Mouse (Mus musculus) B cell, adult 62 days (primary cell): ENCODE results near the gene Srsf3. TPM values are rescaled to one million over a fixed set of nuclear protein-coding genes. Genes with fewer than 3 reads are reported as not detected.

Experiments
- total RNA-seq: library from RNA; stranded (reverse); gene quantifications from 4 replicates; pipeline ENCODE4 v1.2.4, GENCODE M21; 2023

Srsf3 gene
- total RNA-seq = 518 to 567 TPM (median 548 TPM) in 4 replicates

GRCm38 (mm10) chr17:29032274-29033069 is at the start of gene Srsf3:
TSS of gene Srsf3 (plus strand) at chr17:29032628.

GRCm38 (mm10) chr17:29007641-29008325 is 24.6 kb upstream of the Srsf3 start, which contains the start of gene Stk38:
TSS of gene Stk38 (minus strand) at chr17:29007995.

GRCm38 (mm10) chr17:29090776-29091175 is 58.3 kb downstream of the Srsf3 start, which contains the start of gene Cdkn1a:
TSS of gene Cdkn1a (plus strand) at chr17:29090976.

Other genes with a start within 250 kb of the Srsf3 start
- 57.6 to 84.2 TPM (median 60.5 TPM) in 4 replicates for gene Brpf3, start 231.5 kb upstream of the Srsf3 start, total RNA-seq
- 0.12 to 0.18 TPM in 2 of 4 replicates, not detected in the others for gene Pnpla1, start 174.2 kb upstream of the Srsf3 start, total RNA-seq
- gene 4930539E08Rik, start 117.3 kb upstream of the Srsf3 start, total RNA-seq = 0.23 to 0.57 TPM in 2 of 4 replicates, not detected in the others
- gene Pxt1, start 88.8 kb upstream of the Srsf3 start, total RNA-seq = not detected in 4 replicates
- gene Kctd20, start 80.7 kb upstream of the Srsf3 start, total RNA-seq = 64.8 to 83.2 TPM (median 78.0 TPM) in 4 replicates
- 164 to 178 TPM (median 168 TPM) in 4 replicates for gene Stk38, start 24.6 kb upstream of the Srsf3 start, total RNA-seq
- 3.9 to 6.7 TPM (median 6.2 TPM) in 4 replicates for gene Cdkn1a, start 58.3 kb downstream of the Srsf3 start, total RNA-seq
- 0.15 to 1.1 TPM (median 0.50 TPM) in 3 of 4 replicates, not detected in the other for gene Rab44, start 81.5 kb downstream of the Srsf3 start, total RNA-seq
- 1.8 to 3.7 TPM (median 2.9 TPM) in 4 replicates for gene Cpne5, start 205.5 kb downstream of the Srsf3 start, total RNA-seq
- 16.2 to 21.0 TPM (median 18.3 TPM) in 4 replicates for gene Ppil1, start 231.6 kb downstream of the Srsf3 start, total RNA-seq
- 112 to 123 TPM (median 119 TPM) in 4 replicates for gene BC004004, start 236.2 kb downstream of the Srsf3 start, total RNA-seq